Mouse (Mus musculus) MEL (cell line): ENCODE results near the gene Zbtb24. TPM values are rescaled to one million over a fixed set of nuclear protein-coding genes. Genes with fewer than 3 reads are reported as not detected.

Experiments
- DNase-seq: peaks from one replicate; pipeline ENCODE4 v3.0.0; 2011; ENCODE audit warnings: low read depth, low spot score
- H3K27ac ChIP-seq: 2 replicates; pipeline ENCODE4 v1.5.1; 2012; ENCODE audit warnings: low read depth, mild to moderate bottlenecking, control low read depth, low read length, moderate library complexity; ENCODE audit not compliant: control insufficient read depth
- H3K27me3 ChIP-seq, 2 experiments: fragments of 150-350 bp in 1 of 2; sonication (generic) in 1 of 2; 2 replicates each; pipeline ENCODE4 v1.6.1; 2012; ENCODE audit warnings: low read length in 2 of 2, mild to moderate bottlenecking in 2 of 2, improper control_type of control experiment in 1 of 2, moderate library complexity in 1 of 2; ENCODE audit not compliant: insufficient read depth in 2 of 2, control insufficient read depth in 1 of 2
- H3K36me3 ChIP-seq, 2 experiments: 2 replicates each; pipeline ENCODE4 v1.6.1; 2012 to 2014; ENCODE audit warnings: low read length in 2 of 2, improper control_type of control experiment in 1 of 2, inconsistent platforms in 1 of 2, mild to moderate bottlenecking in 1 of 2; ENCODE audit not compliant: insufficient read depth in 2 of 2, control insufficient read depth in 1 of 2
- H3K4me1 ChIP-seq, 2 experiments: fragments of 150-350 bp in 1 of 2; sonication (generic) in 1 of 2; 2 replicates each; pipeline ENCODE4 v1.6.1; 2012; ENCODE audit warnings: low read length in 2 of 2, improper control_type of control experiment in 1 of 2, mild to moderate bottlenecking in 1 of 2; ENCODE audit not compliant: insufficient read depth in 2 of 2, control insufficient read depth in 1 of 2
- H3K4me3 ChIP-seq, 2 experiments: fragments of 150-350 bp in 1 of 2; sonication (generic) in 1 of 2; 2 replicates each; pipeline ENCODE4 v1.5.1; 2012; ENCODE audit warnings: low read depth in 2 of 2, low read length in 2 of 2, mild to moderate bottlenecking in 2 of 2, moderate library complexity in 2 of 2, control low read depth in 1 of 2, improper control_type of control experiment in 1 of 2; ENCODE audit not compliant: control insufficient read depth in 1 of 2, insufficient read depth in 1 of 2
- H3K79me2 ChIP-seq: 2 replicates; pipeline ENCODE4 v1.6.1; 2012; ENCODE audit warnings: mild to moderate bottlenecking, low read length, moderate library complexity; ENCODE audit not compliant: control insufficient read depth, poor library complexity, insufficient read depth
- H3K9ac ChIP-seq: 2 replicates; pipeline ENCODE4 v1.6.1; 2012; ENCODE audit warnings: low read depth, mild to moderate bottlenecking, control low read depth, low read length, moderate library complexity; ENCODE audit not compliant: control insufficient read depth, poor library complexity, severe bottlenecking
- H3K9me3 ChIP-seq: fragments of 150-350 bp; sonication (generic); replicated peaks from 2 replicates; pipeline ENCODE4 v1.6.1; 2012; ENCODE audit warnings: mild to moderate bottlenecking, low read length, improper control_type of control experiment, moderate library complexity; ENCODE audit not compliant: insufficient read depth
- BHLHE40 ChIP-seq: IDR thresholded peaks from 2 replicates; pipeline ENCODE4 v1.6.1; 2012; ENCODE audit warnings: low read depth, mild to moderate bottlenecking, inconsistent platforms, low read length, improper control_type of control experiment, borderline replicate concordance
- CHD1 ChIP-seq: IDR thresholded peaks from 2 replicates; pipeline ENCODE4 v1.6.1; 2012; ENCODE audit warnings: low read depth, mild to moderate bottlenecking, inconsistent platforms, low read length, improper control_type of control experiment
- CHD2 ChIP-seq: IDR thresholded peaks from 2 replicates; pipeline ENCODE4 v1.6.1; 2011; ENCODE audit warnings: low read length, improper control_type of control experiment
- EP300 ChIP-seq, 2 experiments: IDR thresholded peaks; 2 replicates each; pipeline ENCODE4 v1.6.1; 2011; ENCODE audit warnings: improper control_type of control experiment in 2 of 2, low read length in 2 of 2, low read depth in 1 of 2, mild to moderate bottlenecking in 1 of 2
- ETS1 ChIP-seq: IDR thresholded peaks from 2 replicates; pipeline ENCODE4 v1.6.1; 2012; ENCODE audit warnings: low read depth, mild to moderate bottlenecking, inconsistent platforms, low read length, improper control_type of control experiment, moderate library complexity
- GATA1 ChIP-seq: IDR thresholded peaks from 2 replicates; pipeline ENCODE4 v1.6.1; 2011; ENCODE audit warnings: low read depth, low read length, improper control_type of control experiment
- HCFC1 ChIP-seq: IDR thresholded peaks from 2 replicates; pipeline ENCODE4 v1.6.1; 2012; ENCODE audit warnings: low read depth, mild to moderate bottlenecking, inconsistent platforms, low read length, improper control_type of control experiment, moderate library complexity
- KAT2A ChIP-seq: conservative IDR thresholded peaks from 2 replicates; pipeline ENCODE4 v1.6.1; 2012; ENCODE audit warnings: low read depth, low read length, improper control_type of control experiment, inconsistent platforms
- MAZ ChIP-seq: IDR thresholded peaks from 2 replicates; pipeline ENCODE4 v1.6.1; 2012; ENCODE audit warnings: low read depth, mild to moderate bottlenecking, inconsistent platforms, low read length, improper control_type of control experiment
- MEF2A ChIP-seq: IDR thresholded peaks from 2 replicates; pipeline ENCODE4 v1.6.1; 2014; ENCODE audit warnings: low read depth, mild to moderate bottlenecking, inconsistent platforms, low read length, improper control_type of control experiment; ENCODE audit not compliant: poor library complexity, insufficient replicate concordance, severe bottlenecking; ENCODE audit errors: extremely low read depth
- MYC ChIP-seq: IDR thresholded peaks from 2 replicates; pipeline ENCODE4 v1.6.1; 2011; ENCODE audit warnings: low read depth, mild to moderate bottlenecking, low read length, improper control_type of control experiment, moderate library complexity
- NELFE ChIP-seq: IDR thresholded peaks from 2 replicates; pipeline ENCODE4 v1.6.1; 2011; ENCODE audit warnings: low read depth, low read length, improper control_type of control experiment
- NRF1 ChIP-seq: IDR thresholded peaks from 2 replicates; pipeline ENCODE4 v1.6.1; 2014; ENCODE audit warnings: low read depth, mild to moderate bottlenecking, inconsistent platforms, low read length, improper control_type of control experiment, moderate library complexity; ENCODE audit not compliant: poor library complexity, insufficient read depth, severe bottlenecking
- POLR2AphosphoS2 ChIP-seq: IDR thresholded peaks from 2 replicates; pipeline ENCODE4 v1.6.1; 2011; ENCODE audit warnings: low read length, improper control_type of control experiment
- POLR2AphosphoS5 ChIP-seq: IDR thresholded peaks from 2 replicates; pipeline ENCODE4 v1.6.1; 2012; ENCODE audit warnings: low read depth, borderline replicate concordance, mild to moderate bottlenecking, inconsistent platforms, low read length, moderate library complexity, mixed read lengths
- RAD21 ChIP-seq: IDR thresholded peaks from 2 replicates; pipeline ENCODE4 v1.6.1; 2011; ENCODE audit warnings: mild to moderate bottlenecking, low read depth, low read length, improper control_type of control experiment
- RCOR1 ChIP-seq: IDR thresholded peaks from 2 replicates; pipeline ENCODE4 v1.6.1; 2012; ENCODE audit warnings: low read depth, mild to moderate bottlenecking, inconsistent platforms, low read length, improper control_type of control experiment
- TCF12 ChIP-seq: IDR thresholded peaks from 2 replicates; pipeline ENCODE4 v1.6.1; 2014; ENCODE audit warnings: low read depth, mild to moderate bottlenecking, inconsistent platforms, low read length, improper control_type of control experiment, moderate library complexity
- UBTF ChIP-seq: IDR thresholded peaks from 2 replicates; pipeline ENCODE4 v1.6.1; 2012; ENCODE audit warnings: low read depth, mild to moderate bottlenecking, inconsistent platforms, low read length, improper control_type of control experiment, moderate library complexity, borderline replicate concordance; ENCODE audit not compliant: insufficient read depth
- USF1 ChIP-seq: IDR thresholded peaks from 2 replicates; pipeline ENCODE4 v1.6.1; 2014; ENCODE audit warnings: low read depth, mild to moderate bottlenecking, inconsistent platforms, low read length, improper control_type of control experiment, moderate library complexity
- USF2 ChIP-seq, 2 experiments: IDR thresholded peaks; 2 replicates each; pipeline ENCODE4 v1.6.1; 2011 to 2012; ENCODE audit warnings: improper control_type of control experiment in 2 of 2, low read length in 2 of 2, borderline replicate concordance in 1 of 2, inconsistent platforms in 1 of 2, low read depth in 1 of 2, mild to moderate bottlenecking in 1 of 2; ENCODE audit not compliant: insufficient read depth in 1 of 2
- ZKSCAN1 ChIP-seq: IDR thresholded peaks from 2 replicates; pipeline ENCODE4 v1.6.1; 2012; ENCODE audit warnings: low read depth, mild to moderate bottlenecking, inconsistent platforms, low read length, improper control_type of control experiment, moderate library complexity
- ZMIZ1 ChIP-seq: IDR thresholded peaks from 2 replicates; pipeline ENCODE4 v1.6.1; 2012; ENCODE audit warnings: low read depth, mild to moderate bottlenecking, inconsistent platforms, low read length, improper control_type of control experiment, moderate library complexity
- ZNF384 ChIP-seq: IDR thresholded peaks from 2 replicates; pipeline ENCODE4 v1.6.1; 2012; ENCODE audit warnings: low read depth, mild to moderate bottlenecking, inconsistent platforms, low read length, improper control_type of control experiment
- polyA plus RNA-seq, 2 experiments: library from polyadenylated mRNA; stranded (reverse) in 1 of 2; unstranded in 1 of 2; fragments of >175 nt in 1 of 2; fragments of >200 nt in 1 of 2; gene quantifications; 2 replicates each; pipeline versions ENCODE4 v1.2.1 to v1.2.4; 2012; ENCODE audit warnings: low replicate concordance in 2 of 2, low read depth in 1 of 2; ENCODE audit not compliant: insufficient read length in 2 of 2, insufficient read depth in 1 of 2, missing spikeins in 1 of 2
- total RNA-seq: library from RNA; depleted of rRNA; stranded (reverse); fragments of 300-350 nt; gene quantifications from 2 replicates; pipeline ENCODE4 v1.2.3, GENCODE M21; 2012

The Zbtb24 gene
- total and polyA plus RNA-seq, 3 experiments = 7.6 to 11.0 TPM; not detected in 1

GRCm38 (mm10) chr10:41482446-41482845, 32.3 kb downstream of the Zbtb24 start:
- Histone ChIP-seq H3K27ac (no peak overlapping the region), H3K9ac (no peak overlapping the region), H3K27me3 (no peaks in the 10 kb centered on the region)
- DNase-seq = no peak
- TF ChIP-seq RCOR1 (no peak), POLR2AphosphoS2 (no peak), USF1 (no peak), ZMIZ1 (no peak), RAD21 (no peak)
- TF ChIP-seq, all 39 proteins: peak for 0
- H3K4me1 ChIP-seq = peaks cover 0 to 7% of the 10 kb centered on the region in 2 experiments; a peak in 2 of 4 replicates
- peaks cover 0 to 3% of the 10 kb centered on the region in 2 experiments; a peak in 1 of 4 replicates for H3K36me3 ChIP-seq
- no peaks in the 10 kb centered on the region for H3K9me3 ChIP-seq
- H3K79me2 ChIP-seq = no peaks in the 10 kb centered on the region
- H3K4me3 ChIP-seq = no peak overlapping the region

GRCm38 (mm10) chr10:41485778-41486177, 35.6 kb downstream of the Zbtb24 start:
- Histone ChIP-seq H3K36me3 (peaks cover 0 to 1% of the 10 kb centered on the region in 2 experiments; a peak in 1 of 4 replicates), H3K4me3 (no peak overlapping the region), H3K79me2 (no peaks in the 10 kb centered on the region), H3K4me1 (peaks cover 0 to 5% of the 10 kb centered on the region in 2 experiments; a peak in 2 of 4 replicates), H3K9me3 (no peaks in the 10 kb centered on the region), H3K27ac (no peak overlapping the region), H3K27me3 (no peaks in the 10 kb centered on the region), H3K9ac (no peak overlapping the region)
- TF ChIP-seq HCFC1 = no peak
- no peak for TF ChIP-seq ZNF384
- no peak for TF ChIP-seq ZKSCAN1
- TF ChIP-seq BHLHE40 = no peak
- TF ChIP-seq POLR2AphosphoS5 = no peak
- no peak for TF ChIP-seq POLR2AphosphoS2
- TF ChIP-seq UBTF = no peak
- no peak for DNase-seq

DNA sequence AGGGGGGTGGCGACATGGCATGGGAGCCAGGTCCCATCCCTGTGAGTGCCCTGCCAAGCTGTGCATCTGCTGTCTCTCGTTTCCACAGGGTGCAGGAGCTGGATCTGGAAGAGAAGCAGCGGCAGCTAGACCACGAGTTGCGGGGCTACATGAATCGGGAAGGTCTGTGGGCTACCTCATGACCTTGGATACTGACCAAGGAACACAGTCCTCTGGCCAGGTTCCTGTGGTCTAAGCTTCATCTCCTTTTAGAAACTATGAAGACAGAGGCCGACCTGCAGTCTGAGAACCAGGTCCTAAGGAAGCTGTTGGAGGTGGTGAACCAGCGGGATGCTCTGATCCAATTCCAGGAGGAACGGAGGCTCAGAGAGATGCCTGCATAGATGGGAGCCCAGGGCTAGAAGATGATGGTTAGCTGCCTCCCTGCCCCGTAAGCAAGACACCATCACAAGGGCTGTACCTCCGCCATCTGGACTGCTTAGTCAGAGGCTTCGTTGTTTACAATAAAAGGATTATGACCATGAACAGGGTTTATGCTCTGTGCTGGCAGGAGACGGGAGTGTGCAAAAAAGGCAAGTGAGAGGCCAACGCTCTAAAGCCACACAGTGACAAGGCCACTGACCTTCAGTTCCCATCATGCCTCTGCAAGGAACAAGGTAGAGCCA, 36.5 kb downstream of the Zbtb24 start:
- Histone ChIP-seq H3K9ac (no peak overlapping the region), H3K9me3 (no peaks in the 10 kb centered on the region), H3K4me3 (no peak overlapping the region), H3K79me2 (no peaks in the 10 kb centered on the region), H3K27me3 (peaks cover 0 to 1% of the 10 kb centered on the region in 2 experiments; a peak in 2 of 4 replicates), H3K27ac (no peak overlapping the region), H3K4me1 (no peaks in the 10 kb centered on the region), H3K36me3 (no peaks in the 10 kb centered on the region)
- DNase-seq = no peak
- TF ChIP-seq TCF12 (no peak), ETS1 (no peak), CHD2 (no peak), ZNF384 (no peak), MAZ (no peak), POLR2AphosphoS5 (no peak), USF2 (IDR thresholded peaks at IDR 0.05; ENCODE audit: borderline replicate concordance in 1 of 2, insufficient read depth in 1 of 2, low read depth in 1 of 2, low read length in 2 of 2) (no peak), POLR2AphosphoS2 (no peak), MEF2A (no peak), GATA1 (no peak), EP300 (IDR thresholded peaks at IDR 0.05; ENCODE audit: low read depth in 1 of 2, low read length in 2 of 2) (no peak), NELFE (no peak), CHD1 (no peak), MYC (no peak), NRF1 (no peak), KAT2A (no peak)
